Mouse (Mus musculus) yolk sac, embryonic 10.5 days (tissue): Measurements from ENCODE around the gene Kif13a.

Source experiments
- DNase-seq: peaks from one replicate; pipeline ENCODE4 v3.0.0-alpha.2; 2017; ENCODE audit warnings: low spot score

Gene Kif13a

DNA sequence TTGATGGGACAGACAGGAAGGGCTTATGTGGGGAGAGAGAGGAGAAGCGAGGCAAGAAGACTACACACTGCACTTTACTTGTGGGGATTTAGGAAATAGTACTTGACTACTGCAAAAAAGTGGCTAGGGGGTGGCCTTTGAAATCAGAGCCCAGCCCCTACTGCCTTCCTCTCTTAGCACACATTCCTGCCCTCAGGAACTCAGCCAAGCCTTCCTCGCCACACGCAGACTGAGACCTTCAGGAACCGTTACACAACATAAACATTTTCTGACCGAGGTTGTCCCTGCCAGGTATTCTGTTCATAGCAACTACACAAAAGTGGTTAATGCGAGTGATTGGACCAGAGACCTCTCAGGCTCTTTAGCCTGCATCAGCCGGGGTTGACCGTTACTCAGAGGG, 8.1 kb downstream of the Kif13a start:
- DNase-seq: no peak

- DNase-seq: no peak
Measured at GRCm38 (mm10) chr13:46919797-46920196, 9.9 kb downstream of the Kif13a start.

DNA sequence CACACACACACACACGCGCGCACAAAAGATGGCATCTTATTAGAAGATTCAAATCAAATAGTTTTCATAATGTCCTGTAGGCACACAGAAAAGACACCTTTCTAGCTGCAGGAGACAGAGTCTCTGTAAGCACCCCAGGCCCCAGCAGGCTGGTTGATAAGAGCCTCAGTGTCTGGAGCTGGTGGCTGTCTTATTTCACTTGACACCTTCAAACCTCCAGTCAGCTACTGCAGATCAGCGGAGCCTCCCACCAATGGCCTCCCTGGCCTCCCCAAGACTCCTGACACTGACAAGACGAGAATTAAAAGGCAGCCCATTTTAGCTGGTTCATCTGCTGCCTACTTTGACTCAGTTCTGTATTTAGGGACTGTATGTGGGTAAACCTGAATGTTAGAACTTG, 11.2 kb downstream of the Kif13a start:
- peak; percentile 44 for DNase-seq

DNA sequence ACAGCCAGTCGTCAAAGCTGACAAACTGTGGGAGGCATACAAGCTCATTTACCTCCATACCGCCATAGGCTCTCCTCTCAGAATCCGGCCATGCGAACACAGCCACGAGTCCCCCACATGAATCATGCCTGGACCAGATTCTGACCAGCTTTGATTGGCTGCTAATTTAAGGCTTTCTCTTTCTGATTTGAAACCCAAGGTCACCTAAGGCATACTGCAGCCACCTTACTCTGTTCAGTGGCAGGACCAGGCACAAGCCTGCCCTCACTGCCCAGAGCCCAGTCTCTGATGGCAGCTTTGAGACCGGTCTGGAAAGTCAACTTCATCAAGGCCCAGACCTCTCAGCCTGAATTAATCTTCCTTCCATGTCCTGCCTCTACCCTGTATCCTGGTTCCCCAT, 17.7 kb downstream of the Kif13a start:
- no peak for DNase-seq

DNA sequence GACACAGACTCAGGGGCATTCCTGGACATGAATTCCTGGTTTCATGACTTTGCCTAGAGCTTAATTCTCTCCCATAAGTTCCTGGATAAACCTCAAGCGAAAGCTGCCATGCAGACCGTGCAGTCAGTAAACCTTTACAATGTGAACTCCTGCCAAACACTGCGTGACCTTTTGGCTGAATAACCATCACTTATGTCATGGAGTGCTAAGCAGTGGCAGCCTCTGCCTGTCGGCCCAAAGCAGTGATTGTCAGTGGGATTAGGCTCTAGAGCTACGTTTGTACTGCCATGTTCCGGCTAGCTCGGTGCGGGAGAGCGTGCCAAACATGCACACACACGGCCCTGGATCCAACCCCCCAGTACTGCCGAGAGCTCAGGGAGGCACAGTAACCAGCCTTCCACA, 18.6 kb downstream of the Kif13a start:
- DNase-seq: no peak

DNA sequence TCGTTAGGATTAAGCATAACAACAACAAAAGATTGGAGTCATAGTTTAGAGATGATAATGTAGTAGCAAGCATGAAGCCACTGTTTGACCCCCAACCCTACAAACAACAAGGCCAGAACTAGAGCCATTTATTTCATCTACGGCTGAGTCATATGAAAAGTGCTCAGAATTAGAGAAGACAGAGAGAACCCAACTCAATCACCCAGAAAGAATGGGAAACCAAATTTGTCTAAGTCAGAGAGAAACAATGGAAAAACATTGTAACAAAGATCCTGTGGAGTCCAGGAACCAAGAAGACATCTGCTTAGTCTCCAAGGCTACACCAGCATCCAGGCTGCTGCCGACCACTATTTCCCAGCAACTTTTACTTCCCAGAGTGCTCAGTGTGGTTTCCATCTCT, 19.7 kb downstream of the Kif13a start:
- no peak for DNase-seq

DNA sequence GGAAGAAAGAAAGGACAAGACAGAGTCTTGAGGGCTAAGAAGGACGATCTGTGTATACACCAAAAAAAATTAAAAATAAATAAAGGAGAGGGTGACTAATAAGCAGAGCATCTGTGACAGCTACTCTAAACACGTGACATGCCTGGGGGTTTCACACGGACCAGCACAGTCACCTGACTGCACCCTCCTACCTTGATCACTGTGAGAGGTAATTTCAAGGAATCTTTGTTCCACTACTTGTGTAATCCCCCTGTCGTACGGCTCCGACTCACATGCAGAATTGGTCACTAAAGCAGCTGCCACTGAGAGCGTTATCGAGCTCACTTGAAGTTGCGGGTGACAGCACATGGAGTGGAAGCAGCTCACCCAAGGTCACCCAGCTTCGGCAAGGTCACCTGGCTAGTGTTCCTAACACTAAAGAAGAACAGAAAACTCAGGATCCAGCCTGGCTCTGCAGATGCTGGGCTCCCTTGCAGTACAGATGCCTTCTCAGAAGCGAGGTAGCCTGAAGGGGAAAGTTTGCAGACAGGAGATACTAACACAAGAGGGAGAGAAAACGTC, 20.6 kb downstream of the Kif13a start:
- DNase-seq: no peak

DNA sequence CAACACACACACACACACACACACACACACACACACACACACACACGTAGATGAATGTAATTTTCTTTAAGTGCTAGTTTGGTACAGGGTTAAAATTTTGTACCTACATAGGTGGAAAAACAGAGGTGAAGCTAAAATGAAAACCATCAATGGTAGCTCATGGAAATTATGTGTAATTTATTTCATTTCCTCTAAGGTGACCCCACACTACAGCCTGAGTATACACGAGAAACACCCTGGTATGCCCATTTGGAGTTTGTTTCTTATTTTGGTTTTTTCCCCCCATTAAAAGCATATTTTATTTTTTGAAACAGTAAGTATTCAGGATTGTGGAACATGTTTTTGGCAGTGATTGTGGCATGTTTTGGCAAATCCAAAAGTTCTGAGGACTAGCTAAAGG, 21.3 kb downstream of the Kif13a start:
- no peak for DNase-seq

DNA sequence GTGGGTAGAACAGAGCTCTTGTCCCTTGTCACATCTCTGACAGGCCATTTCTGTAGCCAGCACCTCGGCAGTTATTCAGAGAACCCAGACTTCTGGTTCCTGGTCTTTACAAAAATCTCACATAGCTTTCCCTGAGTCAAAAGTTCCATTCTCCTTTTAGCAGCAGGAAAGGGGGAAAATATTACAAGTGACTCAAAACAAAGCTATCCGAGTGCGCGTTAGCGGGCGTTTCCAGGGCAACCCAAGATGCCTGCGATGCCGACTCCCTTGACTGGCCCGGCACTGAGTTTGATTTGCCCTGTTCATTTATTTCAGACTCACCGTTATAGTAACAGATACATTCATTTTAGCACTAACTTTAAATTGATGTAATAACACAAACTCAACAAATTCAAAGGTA, 21.8 kb downstream of the Kif13a start:
- DNase-seq: no peak

DNA sequence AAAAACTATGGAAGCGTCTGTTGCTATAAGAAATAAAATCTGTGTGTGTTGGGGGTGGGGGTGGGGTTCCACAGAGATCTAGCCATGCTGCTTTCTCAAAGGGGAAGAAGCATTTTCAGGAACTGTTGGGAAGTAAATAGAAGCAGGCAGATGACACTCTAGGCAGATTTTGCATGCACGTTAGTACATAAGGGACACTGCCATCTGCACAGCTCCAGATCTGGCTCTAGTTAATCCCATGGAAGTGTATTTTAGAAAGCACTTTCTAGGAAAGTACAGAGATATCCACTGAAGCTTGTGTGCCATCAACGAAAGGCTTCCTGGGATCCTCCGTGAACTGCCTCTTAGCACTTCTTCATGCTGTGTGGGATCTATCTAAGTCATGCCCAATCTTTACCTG, 22.6 kb downstream of the Kif13a start:
- DNase-seq: no peak

DNA sequence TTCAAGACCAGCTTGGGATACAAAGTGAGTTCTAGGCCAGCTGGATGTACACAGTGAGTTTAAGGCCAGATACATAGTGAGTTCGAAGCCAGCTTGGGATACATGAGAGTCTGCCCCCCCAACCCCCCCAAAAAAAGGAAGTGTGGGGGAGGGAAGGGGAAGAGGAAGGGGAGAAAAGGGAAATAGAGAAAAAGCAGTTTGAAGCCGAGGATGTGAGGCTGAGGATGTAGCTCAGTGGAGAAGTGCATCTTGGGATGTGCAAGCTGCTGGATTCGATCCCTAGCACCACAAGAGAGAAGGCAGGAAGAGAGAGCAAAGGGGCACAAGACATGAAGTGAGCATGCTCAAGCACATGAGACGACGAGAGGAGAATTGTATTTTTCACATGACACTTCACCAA, 23.7 kb downstream of the Kif13a start:
- DNase-seq: no peak

GRCm38 (mm10) chr13:46904982-46905621, 24.6 kb downstream of the Kif13a start:
- DNase-seq: no peak

DNA sequence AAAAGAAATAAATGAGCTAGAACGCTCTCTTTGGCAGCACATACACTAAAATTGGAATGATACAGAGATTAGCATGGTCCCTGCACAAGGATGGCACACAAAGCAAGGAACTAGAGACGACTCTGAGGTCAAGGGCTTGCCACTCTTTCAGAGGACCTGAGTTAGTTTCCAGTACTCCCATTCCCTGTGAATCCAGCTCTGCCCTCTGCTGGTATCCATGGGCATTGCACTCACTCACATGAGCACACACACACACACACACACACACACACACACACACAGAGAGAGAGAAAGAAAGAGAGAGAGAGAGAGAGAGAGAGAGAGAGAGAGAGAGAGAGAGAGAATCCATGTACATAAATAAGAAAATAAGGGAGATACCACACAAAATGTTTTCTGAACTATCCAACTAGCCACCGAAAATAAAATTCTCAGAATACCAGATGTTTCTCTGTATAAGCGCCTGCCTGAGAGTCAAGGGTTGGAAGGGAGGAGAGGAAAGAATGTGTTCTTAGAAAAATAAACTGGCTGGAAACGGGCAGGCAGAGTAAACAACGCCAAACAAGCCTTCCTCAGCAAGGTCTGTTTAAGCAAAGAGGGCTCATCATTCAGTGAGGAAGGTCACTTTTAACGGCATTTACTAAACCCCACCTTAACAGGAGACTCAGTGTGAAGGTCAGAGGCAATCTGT, 27.0 kb downstream of the Kif13a start:
- no peak for DNase-seq

GRCm38 (mm10) chr13:46900870-46901555, 28.7 kb downstream of the Kif13a start:
- DNase-seq: no peak

- DNase-seq: no peak
Measured at GRCm38 (mm10) chr13:46898837-46899236, 30.8 kb downstream of the Kif13a start.

GRCm38 (mm10) chr13:46898411-46898810, 31.3 kb downstream of the Kif13a start:
- no peak for DNase-seq

- no peak for DNase-seq
Measured at GRCm38 (mm10) chr13:46892380-46892779, 37.3 kb downstream of the Kif13a start.

- DNase-seq: no peak
Measured at GRCm38 (mm10) chr13:46888150-46888683, 41.5 kb downstream of the Kif13a start.

GRCm38 (mm10) chr13:46886497-46887261, 43.0 kb downstream of the Kif13a start:
- DNase-seq: no peak

GRCm38 (mm10) chr13:46885759-46886060, 44.0 kb downstream of the Kif13a start:
- no peak for DNase-seq

GRCm38 (mm10) chr13:46884898-46885758, 44.5 kb downstream of the Kif13a start:
- DNase-seq: no peak
